In the genomic region with DNA sequence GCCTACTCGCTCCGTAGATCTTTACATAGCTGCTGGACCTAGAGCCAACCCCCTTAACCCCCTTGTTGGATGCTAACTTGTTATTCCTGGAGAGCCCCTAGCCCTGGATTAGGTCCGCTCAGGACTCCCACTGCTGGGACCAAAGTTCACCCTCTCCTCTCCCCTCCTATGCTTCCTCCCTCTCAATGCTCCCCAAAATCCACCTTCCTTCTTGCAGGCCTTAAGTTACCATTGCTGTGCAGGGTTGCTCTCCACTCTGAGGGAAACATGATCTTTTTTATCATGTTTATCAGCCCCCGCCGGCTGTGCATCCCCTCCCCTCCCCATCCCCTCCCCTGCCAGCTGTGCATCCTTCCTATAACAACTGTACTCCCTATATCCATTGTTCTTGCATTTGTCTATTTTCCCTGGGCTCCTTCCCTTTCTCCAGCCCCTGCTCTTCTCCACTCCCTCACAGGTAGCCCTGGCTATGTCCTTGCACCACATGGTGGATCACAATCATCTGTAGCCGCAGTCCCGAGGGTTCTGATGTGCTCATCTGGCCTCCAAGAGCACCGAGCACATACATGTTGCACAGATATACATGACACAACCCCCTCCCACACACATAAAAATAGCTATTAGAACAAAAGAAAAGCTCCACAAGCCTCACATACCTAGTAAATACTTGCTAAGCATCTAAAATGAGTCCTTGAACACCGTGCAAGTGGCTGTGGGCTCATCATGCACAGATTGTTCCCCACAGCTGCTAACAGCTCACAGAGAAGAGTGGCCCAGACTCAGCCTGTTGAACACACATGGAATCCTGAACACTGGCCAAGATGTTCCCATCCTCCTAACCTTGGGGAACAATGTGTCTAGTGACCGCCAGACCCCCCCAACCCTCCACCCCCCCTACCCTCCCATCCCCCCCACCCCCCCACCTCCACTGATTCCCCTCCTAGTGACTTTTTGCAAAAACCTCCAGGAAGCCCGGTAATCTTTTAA, we compare ENCODE assay signal across 8 mouse cellular contexts. TPM values are rescaled to one million over a fixed set of nuclear protein-coding genes. Genes with fewer than 3 reads are reported as not detected.
DNase-seq lines count a peak whose midpoint lies in the region; ATAC-seq and TF ChIP-seq lines count a peak whose summit lies in the region.

No protein-coding gene starts in this region.

- ATAC-seq in embryonic facial prominence, embryonic 11.5 days (replicated peaks; ENCODE audit: insufficient number of reproducible peaks, low FRiP score, low TSS enrichment, low read depth), result no peak
- no peak; the same call in 1 of the 2 replicates for ATAC-seq in limb, embryonic 14.5 days (ENCODE audit: low FRiP score, low read depth)
- ATAC-seq in neural tube, embryonic 13.5 days (ENCODE audit: low read depth), result no peak
- ATAC-seq in erythroid progenitor cell, adult 5-6 weeks (replicated peaks; ENCODE audit: low FRiP score, poor library complexity, severe bottlenecking), result no peak

- DNase-seq in kidney, adult 8-10 months, result peak; percentile 3 to 27
- no peak for DNase-seq in kidney, adult 2 months
- no peak for DNase-seq in embryonic facial prominence, embryonic 11.5 days (ENCODE audit: low spot score)
- no peak for DNase-seq in limb, embryonic 14.5 days (ENCODE audit: low spot score)
- DNase-seq in ovary, postnatal 36 days (ENCODE audit: low spot score), result no peak
- DNase-seq in frontal cortex, adult 2 months (ENCODE audit: extremely low spot score in 1 of 2, low spot score in 1 of 2), result no peak

- peak overlapping the region; percentile 27 for H3K4me2 ChIP-seq in embryonic facial prominence, embryonic 11.5 days (ENCODE audit: low read depth, low read length)
- H3K4me2 ChIP-seq in limb, embryonic 14.5 days (replicated peaks; ENCODE audit: low read depth, low read length, severe bottlenecking), result peak overlapping the region; percentile 42
- H3K4me2 ChIP-seq in neural tube, embryonic 13.5 days, result peak overlapping the region; percentile 90

- no peak overlapping the region for H3K27ac ChIP-seq in kidney, adult 2 months (ENCODE audit: insufficient read depth, low read depth, low read length)
- H3K27ac ChIP-seq in embryonic facial prominence, embryonic 11.5 days (replicated peaks; ENCODE audit: low read depth, low read length), result peak overlapping the region; percentile 25; the same call in 1 of the 2 replicates
- peak overlapping the region; percentile 77 for H3K27ac ChIP-seq in limb, embryonic 14.5 days (replicated peaks; ENCODE audit: low read depth, low read length)
- peak overlapping the region; percentile 83 for H3K27ac ChIP-seq in neural tube, embryonic 13.5 days (replicated peaks)

- H3K9ac ChIP-seq in embryonic facial prominence, embryonic 11.5 days (replicated peaks; ENCODE audit: low read length), result peak overlapping the region; percentile 51
- peak overlapping the region; percentile 18; the same call in 1 of the 2 replicates for H3K9ac ChIP-seq in limb, embryonic 14.5 days (ENCODE audit: low read depth, low read length, severe bottlenecking)
- 0 out of 2 replicates have a peak overlapping the region, but pooled peaks have one; percentile 65 for H3K9ac ChIP-seq in neural tube, embryonic 13.5 days

- no peaks in the 10 kb centered on the region for H3K27me3 ChIP-seq in kidney, adult 2 months (replicated peaks; ENCODE audit: control insufficient read depth, insufficient read depth, low read length)
- no peaks in the 10 kb centered on the region for H3K27me3 ChIP-seq in embryonic facial prominence, embryonic 11.5 days (ENCODE audit: control insufficient read depth, insufficient read depth, low read length)
- H3K27me3 ChIP-seq in limb, embryonic 14.5 days (ENCODE audit: control insufficient read depth, insufficient read depth, low read length), result no peaks in the 10 kb centered on the region
- no peaks in the 10 kb centered on the region for H3K27me3 ChIP-seq in neural tube, embryonic 13.5 days

- no peaks in the 10 kb centered on the region for H3K36me3 ChIP-seq in kidney, adult 2 months (ENCODE audit: control insufficient read depth, insufficient read depth, low read length)
- no peaks in the 10 kb centered on the region for H3K36me3 ChIP-seq in embryonic facial prominence, embryonic 11.5 days (replicated peaks; ENCODE audit: control insufficient read depth, insufficient read depth, low read depth, low read length)
- H3K36me3 ChIP-seq in limb, embryonic 14.5 days (ENCODE audit: control insufficient read depth, insufficient read depth, low read length), result 0 out of 2 replicates have a peak, but pooled peaks cover 5% of the 10 kb centered on the region
- H3K36me3 ChIP-seq in neural tube, embryonic 13.5 days, result no peaks in the 10 kb centered on the region

- no peak for TF ChIP-seq POLR2A in kidney, adult 2 months (IDR thresholded peaks at IDR 0.05; ENCODE audit: low read depth, low read length)
- no peak for TF ChIP-seq POLR2A in limb, embryonic 14.5 days (IDR thresholded peaks at IDR 0.05; ENCODE audit: borderline replicate concordance, extremely low read depth, insufficient read depth, insufficient read length)

- peaks cover 9% of the 10 kb centered on the region for H3K4me1 ChIP-seq in kidney, adult 2 months (ENCODE audit: control insufficient read depth, insufficient read depth, low read length)
- peaks cover 2% of the 10 kb centered on the region for H3K4me1 ChIP-seq in embryonic facial prominence, embryonic 11.5 days (ENCODE audit: control insufficient read depth, insufficient read depth, low read length)
- peaks cover 10% of the 10 kb centered on the region; the same call in 1 of the 2 replicates for H3K4me1 ChIP-seq in limb, embryonic 14.5 days (ENCODE audit: control insufficient read depth, insufficient read depth, low read length)
- peaks cover 33% of the 10 kb centered on the region for H3K4me1 ChIP-seq in neural tube, embryonic 13.5 days (replicated peaks)

- 46% methylated on average over 11 of the region's 11 CpGs for whole genome bisulfite sequencing in kidney, adult 2 months
- 32% methylated on average over 11 of the region's 11 CpGs for WGBS in embryonic facial prominence, embryonic 11.5 days
- whole genome bisulfite sequencing in limb, embryonic 14.5 days, result 35% methylated on average over 11 of the region's 11 CpGs
- WGBS in neural tube, embryonic 13.5 days, result 28% methylated on average over 11 of the region's 11 CpGs

- no peaks in the 10 kb centered on the region for H3K9me3 ChIP-seq in embryonic facial prominence, embryonic 11.5 days (replicated peaks; ENCODE audit: control insufficient read depth, low read length)
- no peaks in the 10 kb centered on the region for H3K9me3 ChIP-seq in limb, embryonic 14.5 days (ENCODE audit: control insufficient read depth, low read length)
- H3K9me3 ChIP-seq in neural tube, embryonic 13.5 days, result no peaks in the 10 kb centered on the region

- TF ChIP-seq CTCF in kidney, adult 2 months (conservative IDR thresholded peaks at IDR 0.05; ENCODE audit: insufficient read depth, insufficient read length, low read depth, low read length), result no peak

- no peak overlapping the region for H3K4me3 ChIP-seq in kidney, adult 2 months (ENCODE audit: insufficient read depth, low read depth, low read length)
- H3K4me3 ChIP-seq in embryonic facial prominence, embryonic 11.5 days (ENCODE audit: low read depth, low read length), result peak overlapping the region; percentile 6; the same call in 1 of the 2 replicates
- H3K4me3 ChIP-seq in limb, embryonic 14.5 days (replicated peaks; ENCODE audit: low read length), result peak overlapping the region; percentile 17
- peak overlapping the region; percentile 18; the same call in 1 of the 2 replicates for H3K4me3 ChIP-seq in neural tube, embryonic 13.5 days

RNA-seq across cellular contexts. Expression of gene BC028528, which starts 0.6 kb away (rescaled TPM):
- polyA plus RNA-seq in kidney, adult 2 months (2012; rRNA removed), result 5.7 and 8.1 TPM in 2 replicates
- polyA plus RNA-seq in embryonic facial prominence, embryonic 11.5 days (2014; fragmentation: Nextera tagmentation; extraction: Ambion mirVana), result 7.8 and 10.2 TPM in 2 replicates
- polyA plus RNA-seq in limb, embryonic 14.5 days (2012; rRNA removed), result 16.6 and 20.6 TPM in 2 replicates
- polyA plus RNA-seq in limb, embryonic 14.5 days (2014; fragmentation: Nextera tagmentation; extraction: Ambion mirVana), result 16.6 and 21.1 TPM in 2 replicates
- polyA plus RNA-seq in neural tube, embryonic 13.5 days (2015; fragmentation: Nextera tagmentation; extraction: Ambion mirVana), result 21.9 and 24.1 TPM in 2 replicates
- total RNA-seq in erythroid progenitor cell, adult 5-6 weeks (2015; ENCODE audit: low replicate concordance), result 8.8 and 10.1 TPM in 2 replicates
- 5.8 and 26.0 TPM in 2 replicates for total RNA-seq in erythroid progenitor cell, adult 5-6 weeks (2017; ENCODE audit: low replicate concordance)
- polyA plus RNA-seq in frontal cortex, adult 2 months (2012; rRNA removed), result 15.0 and 16.2 TPM in 2 replicates

RNA-seq across cellular contexts. Expression of gene Aph1a, which starts 1.4 kb away (rescaled TPM):
- 177 and 182 TPM in 2 replicates for polyA plus RNA-seq in kidney, adult 2 months (2012; rRNA removed)
- polyA plus RNA-seq in embryonic facial prominence, embryonic 11.5 days (2014; fragmentation: Nextera tagmentation; extraction: Ambion mirVana), result 31.8 and 33.3 TPM in 2 replicates
- polyA plus RNA-seq in limb, embryonic 14.5 days (2012; rRNA removed), result 116 and 150 TPM in 2 replicates
- 35.8 and 36.1 TPM in 2 replicates for polyA plus RNA-seq in limb, embryonic 14.5 days (2014; fragmentation: Nextera tagmentation; extraction: Ambion mirVana)
- 27.3 and 33.3 TPM in 2 replicates for polyA plus RNA-seq in neural tube, embryonic 13.5 days (2015; fragmentation: Nextera tagmentation; extraction: Ambion mirVana)
- total RNA-seq in erythroid progenitor cell, adult 5-6 weeks (2015; ENCODE audit: low replicate concordance), result 7.6 and 8.0 TPM in 2 replicates
- total RNA-seq in erythroid progenitor cell, adult 5-6 weeks (2017; ENCODE audit: low replicate concordance), result 9.6 and 14.6 TPM in 2 replicates
- 70.6 and 75.5 TPM in 2 replicates for polyA plus RNA-seq in frontal cortex, adult 2 months (2012; rRNA removed)

RNA-seq across cellular contexts. Expression of gene Ciart, which starts 10.3 kb away (rescaled TPM):
- 5.1 and 6.0 TPM in 2 replicates for polyA plus RNA-seq in kidney, adult 2 months (2012; rRNA removed)
- 6.3 and 7.7 TPM in 2 replicates for polyA plus RNA-seq in embryonic facial prominence, embryonic 11.5 days (2014; fragmentation: Nextera tagmentation; extraction: Ambion mirVana)
- 8.4 and 10.9 TPM in 2 replicates for polyA plus RNA-seq in limb, embryonic 14.5 days (2012; rRNA removed)
- polyA plus RNA-seq in limb, embryonic 14.5 days (2014; fragmentation: Nextera tagmentation; extraction: Ambion mirVana), result 4.4 and 5.4 TPM in 2 replicates
- polyA plus RNA-seq in neural tube, embryonic 13.5 days (2015; fragmentation: Nextera tagmentation; extraction: Ambion mirVana), result 3.9 and 5.1 TPM in 2 replicates
- not detected in 2 replicates for total RNA-seq in erythroid progenitor cell, adult 5-6 weeks (2015; ENCODE audit: low replicate concordance)
- total RNA-seq in erythroid progenitor cell, adult 5-6 weeks (2017; ENCODE audit: low replicate concordance), result 1.8 TPM in 1 of 2 replicates, not detected in the other
- polyA plus RNA-seq in frontal cortex, adult 2 months (2012; rRNA removed), result 37.2 and 42.7 TPM in 2 replicates

RNA-seq across cellular contexts. Expression of gene Car14, which starts 12.1 kb away (rescaled TPM):
- polyA plus RNA-seq in kidney, adult 2 months (2012; rRNA removed), result 206 TPM in 2 replicates
- 67.8 and 80.0 TPM in 2 replicates for polyA plus RNA-seq in embryonic facial prominence, embryonic 11.5 days (2014; fragmentation: Nextera tagmentation; extraction: Ambion mirVana)
- 11.3 and 14.9 TPM in 2 replicates for polyA plus RNA-seq in limb, embryonic 14.5 days (2012; rRNA removed)
- polyA plus RNA-seq in limb, embryonic 14.5 days (2014; fragmentation: Nextera tagmentation; extraction: Ambion mirVana), result 11.5 and 16.4 TPM in 2 replicates
- polyA plus RNA-seq in neural tube, embryonic 13.5 days (2015; fragmentation: Nextera tagmentation; extraction: Ambion mirVana), result 1.4 and 2.7 TPM in 2 replicates
- total RNA-seq in erythroid progenitor cell, adult 5-6 weeks (2015; ENCODE audit: low replicate concordance), result not detected in 2 replicates
- not detected in 2 replicates for total RNA-seq in erythroid progenitor cell, adult 5-6 weeks (2017; ENCODE audit: low replicate concordance)
- polyA plus RNA-seq in frontal cortex, adult 2 months (2012; rRNA removed), result 12.8 and 14.6 TPM in 2 replicates

RNA-seq across cellular contexts. Expression of gene Mrps21, which starts 21.0 kb away (rescaled TPM):
- 172 and 274 TPM in 2 replicates for polyA plus RNA-seq in kidney, adult 2 months (2012; rRNA removed)
- polyA plus RNA-seq in embryonic facial prominence, embryonic 11.5 days (2014; fragmentation: Nextera tagmentation; extraction: Ambion mirVana), result 331 and 337 TPM in 2 replicates
- 113 and 155 TPM in 2 replicates for polyA plus RNA-seq in limb, embryonic 14.5 days (2012; rRNA removed)
- polyA plus RNA-seq in limb, embryonic 14.5 days (2014; fragmentation: Nextera tagmentation; extraction: Ambion mirVana), result 294 and 303 TPM in 2 replicates
- polyA plus RNA-seq in neural tube, embryonic 13.5 days (2015; fragmentation: Nextera tagmentation; extraction: Ambion mirVana), result 327 and 348 TPM in 2 replicates
- total RNA-seq in erythroid progenitor cell, adult 5-6 weeks (2015; ENCODE audit: low replicate concordance), result 43.2 and 59.5 TPM in 2 replicates
- total RNA-seq in erythroid progenitor cell, adult 5-6 weeks (2017; ENCODE audit: low replicate concordance), result 102 and 123 TPM in 2 replicates
- 235 and 288 TPM in 2 replicates for polyA plus RNA-seq in frontal cortex, adult 2 months (2012; rRNA removed)

Comparison
In these comparisons a context has a peak if more than half of its experiments do, and no peak if none do; other contexts are left out.
1. DNase-seq: peak in kidney, adult 8-10 months (2 of 2); none in kidney, adult 2 months (single experiment), embryonic facial prominence, embryonic 11.5 days (single experiment), limb, embryonic 14.5 days (single experiment), ovary, postnatal 36 days (single experiment) and frontal cortex, adult 2 months (0 of 2).
2. H3K4me2 ChIP-seq: peak in every context shown above with its lines; median percentile 90 in neural tube, embryonic 13.5 days; 42 in limb, embryonic 14.5 days; 27 in embryonic facial prominence, embryonic 11.5 days.
3. Peak in every context shown above with its lines, with median percentiles within 50 percentile points of each other: H3K9ac ChIP-seq.